Mouse (Mus musculus): ENCODE results near the gene Atp4a. TPM values are rescaled to one million over a fixed set of nuclear protein-coding genes. Genes with fewer than 3 reads are reported as not detected.

The Atp4a gene
- 0.13 and 0.69 TPM in 2 replicates for polyA plus RNA-seq (2015; fragmentation: Nextera tagmentation; extraction: Ambion mirVana)

DNA sequence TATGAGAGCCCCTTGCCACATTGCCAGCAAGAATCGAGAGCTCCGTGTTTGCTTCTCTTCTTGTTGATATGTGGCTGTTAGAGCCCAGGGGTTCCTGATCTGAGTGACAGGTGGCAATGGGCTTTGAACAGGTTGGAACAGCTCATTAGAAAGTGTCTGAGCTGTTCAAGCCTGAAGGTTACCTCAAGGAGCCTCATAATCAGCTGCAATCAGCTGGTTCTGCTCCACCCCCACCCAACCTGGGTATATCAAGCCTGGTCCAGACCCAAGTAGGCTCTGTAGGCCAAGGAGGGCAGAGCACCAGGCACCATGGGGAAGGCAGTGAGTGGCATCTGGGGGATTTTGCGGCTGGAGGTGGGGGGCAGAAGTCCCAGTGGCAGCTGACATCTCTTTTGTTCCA, at the start of gene Atp4a:
TSS of gene Atp4a (plus strand) at position 268 of the 400 bp plus-strand sequence.

DNA sequence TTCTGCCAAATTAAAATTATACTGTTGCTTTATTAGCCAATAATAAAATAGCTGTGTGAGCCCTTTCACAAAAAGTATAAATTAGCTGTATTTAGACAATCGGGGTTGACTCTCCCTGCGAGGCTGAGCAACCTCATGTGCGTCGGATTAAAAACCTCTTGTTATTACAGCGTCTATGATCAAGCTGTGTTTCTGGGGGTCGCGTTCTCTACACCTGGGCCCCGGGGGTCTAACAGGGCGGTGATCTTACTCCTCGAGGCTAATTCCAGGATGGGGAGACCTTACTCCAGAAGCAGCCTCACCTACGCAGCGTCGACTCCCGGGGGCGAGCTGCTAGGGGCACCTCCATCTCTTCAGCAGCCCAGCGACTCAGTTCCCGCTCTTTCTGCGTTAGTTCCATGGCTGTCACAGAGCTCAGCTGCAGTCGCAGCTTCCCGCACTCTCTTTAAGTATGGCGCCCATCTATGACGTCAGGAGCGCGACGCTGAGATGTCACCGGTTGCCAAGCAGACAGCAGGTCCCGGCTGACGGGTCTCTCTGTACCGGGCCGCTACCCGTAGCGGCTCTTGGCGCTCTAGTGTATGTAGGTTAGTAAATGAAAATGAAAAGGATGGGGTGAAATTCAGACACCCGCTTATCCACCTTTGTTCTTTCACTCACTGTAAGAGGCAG, 47.3 kb upstream of the Atp4a start, which contains the start of gene Haus5:
TSS of gene Haus5 (minus strand) at position 466 of the 672 bp plus-strand sequence.

GRCm38 (mm10) chr7:30671480-30671879, 40.5 kb upstream of the Atp4a start, which contains the start of gene Pmis2:
Pmis2 (minus strand) TSS chr7:30671605.

GRCm38 (mm10) chr7:30698589-30698988, 13.4 kb upstream of the Atp4a start, which contains the start of gene 2200002J24Rik:
2200002J24Rik (plus strand) TSS chr7:30698926.

GRCm38 (mm10) chr7:30729396-30730063, 17.5 kb downstream of the Atp4a start, which contains the start of gene Tmem147:
Tmem147 (minus strand) TSS chr7:30729540.

DNA sequence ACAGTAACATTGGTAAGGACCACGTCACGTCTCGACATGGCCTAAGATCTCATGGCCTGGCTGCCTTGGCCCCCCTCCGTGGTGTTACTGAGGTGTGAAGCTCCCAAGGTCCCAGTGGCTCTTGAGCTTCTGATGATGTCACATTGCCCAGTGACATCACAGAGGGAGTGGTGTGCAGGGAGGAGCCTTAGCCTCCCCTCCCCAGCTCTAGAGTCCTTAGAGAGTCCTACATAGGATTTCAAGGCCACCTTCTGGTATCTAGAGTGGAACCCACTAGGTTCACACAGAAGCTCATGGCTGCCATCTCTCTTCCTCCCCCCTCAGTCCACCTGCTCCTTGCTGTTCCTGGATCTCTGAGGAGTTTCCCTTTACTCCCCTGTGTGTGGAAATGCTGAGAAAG, 31.6 kb downstream of the Atp4a start, which contains the start of gene Gapdhs:
TSS of gene Gapdhs (minus strand) at position 65 of the 400 bp plus-strand sequence.

GRCm38 (mm10) chr7:30751086-30751669, 39.2 kb downstream of the Atp4a start, which contains the start of gene Sbsn:
Sbsn (plus strand) TSS chr7:30751471.

DNA sequence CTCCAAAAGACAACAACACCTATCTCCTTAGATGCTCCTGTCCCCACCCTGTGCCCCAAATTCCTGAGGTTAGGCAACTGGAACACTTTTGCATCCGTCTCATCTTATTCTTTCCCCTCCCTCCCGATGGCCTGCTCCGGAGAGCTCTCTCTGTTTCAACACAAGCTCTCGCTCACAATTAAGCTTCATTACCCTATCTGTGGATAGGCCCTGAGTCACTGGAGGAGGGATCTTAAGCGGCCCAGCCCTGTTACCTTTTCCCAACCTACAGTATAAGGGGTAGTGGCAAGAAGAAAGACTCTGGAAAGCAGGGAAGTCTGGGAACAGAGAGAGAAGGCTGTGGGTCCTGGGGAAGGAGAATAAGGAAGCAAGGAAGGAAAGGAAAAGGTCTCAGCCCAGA, 51.4 kb downstream of the Atp4a start, which contains the start of gene Dmkn:
TSS of gene Dmkn (plus strand) at position 301 of the 400 bp plus-strand sequence.

Other genes with a start within 250 kb of the Atp4a start
- 0.21 and 0.36 TPM in 2 replicates for gene Prodh2, start 218.6 kb upstream of the Atp4a start, polyA plus RNA-seq (2015; fragmentation: Nextera tagmentation; extraction: Ambion mirVana)
- gene Arhgap33, start 177.1 kb upstream of the Atp4a start, polyA plus RNA-seq (2015; fragmentation: Nextera tagmentation; extraction: Ambion mirVana), result 2.5 and 2.6 TPM in 2 replicates
- gene Hspb6, start 160.0 kb upstream of the Atp4a start, polyA plus RNA-seq (2015; fragmentation: Nextera tagmentation; extraction: Ambion mirVana), result 391 and 404 TPM in 2 replicates
- gene Proser3, start 159.9 kb upstream of the Atp4a start, polyA plus RNA-seq (2015; fragmentation: Nextera tagmentation; extraction: Ambion mirVana), result 3.2 and 3.9 TPM in 2 replicates
- gene Lin37, start 152.4 kb upstream of the Atp4a start, polyA plus RNA-seq (2015; fragmentation: Nextera tagmentation; extraction: Ambion mirVana), result 21.1 and 25.6 TPM in 2 replicates
- 69.5 and 73.2 TPM in 2 replicates for gene U2af1l4, start 148.9 kb upstream of the Atp4a start, polyA plus RNA-seq (2015; fragmentation: Nextera tagmentation; extraction: Ambion mirVana)
- gene Gm49396, start 148.9 kb upstream of the Atp4a start, polyA plus RNA-seq (2015; fragmentation: Nextera tagmentation; extraction: Ambion mirVana), result 2.7 and 2.8 TPM in 2 replicates
- 114 and 127 TPM in 2 replicates for gene Psenen, start 148.6 kb upstream of the Atp4a start, polyA plus RNA-seq (2015; fragmentation: Nextera tagmentation; extraction: Ambion mirVana)
- gene Igflr1, start 146.8 kb upstream of the Atp4a start, polyA plus RNA-seq (2015; fragmentation: Nextera tagmentation; extraction: Ambion mirVana), result 1.1 and 1.6 TPM in 2 replicates
- gene Kmt2b, start 123.5 kb upstream of the Atp4a start, polyA plus RNA-seq (2015; fragmentation: Nextera tagmentation; extraction: Ambion mirVana), result 4.8 TPM in 2 replicates
- gene Zbtb32, start 113.3 kb upstream of the Atp4a start, polyA plus RNA-seq (2015; fragmentation: Nextera tagmentation; extraction: Ambion mirVana), result 2.4 and 3.5 TPM in 2 replicates
- 1,486 and 1,535 TPM in 2 replicates for gene Upk1a, start 99.4 kb upstream of the Atp4a start, polyA plus RNA-seq (2015; fragmentation: Nextera tagmentation; extraction: Ambion mirVana)
- 1,042 and 1,083 TPM in 2 replicates for gene Cox6b1, start 86.1 kb upstream of the Atp4a start, polyA plus RNA-seq (2015; fragmentation: Nextera tagmentation; extraction: Ambion mirVana)
- gene Etv2, start 76.4 kb upstream of the Atp4a start, polyA plus RNA-seq (2015; fragmentation: Nextera tagmentation; extraction: Ambion mirVana), result not detected in 2 replicates
- gene Rbm42, start 61.9 kb upstream of the Atp4a start, polyA plus RNA-seq (2015; fragmentation: Nextera tagmentation; extraction: Ambion mirVana), result 87.7 and 91.8 TPM in 2 replicates
- 10.3 and 11.1 TPM in 2 replicates for gene Haus5, start 47.2 kb upstream of the Atp4a start, polyA plus RNA-seq (2015; fragmentation: Nextera tagmentation; extraction: Ambion mirVana)
- not detected in 2 replicates for gene Pmis2, start 40.6 kb upstream of the Atp4a start, polyA plus RNA-seq (2015; fragmentation: Nextera tagmentation; extraction: Ambion mirVana)
- 0.39 TPM in 1 of 2 replicates, not detected in the other for gene 2200002J24Rik, start 13.3 kb upstream of the Atp4a start, polyA plus RNA-seq (2015; fragmentation: Nextera tagmentation; extraction: Ambion mirVana)
- 155 and 184 TPM in 2 replicates for gene Tmem147, start 17.3 kb downstream of the Atp4a start, polyA plus RNA-seq (2015; fragmentation: Nextera tagmentation; extraction: Ambion mirVana)
- 0.12 TPM in 1 of 2 replicates, not detected in the other for gene Gapdhs, start 31.5 kb downstream of the Atp4a start, polyA plus RNA-seq (2015; fragmentation: Nextera tagmentation; extraction: Ambion mirVana)
- 13.6 and 17.0 TPM in 2 replicates for gene Sbsn, start 39.3 kb downstream of the Atp4a start, polyA plus RNA-seq (2015; fragmentation: Nextera tagmentation; extraction: Ambion mirVana)
- gene Dmkn, start 51.5 kb downstream of the Atp4a start, polyA plus RNA-seq (2015; fragmentation: Nextera tagmentation; extraction: Ambion mirVana), result 97.2 and 160 TPM in 2 replicates
- gene Krtdap, start 75.7 kb downstream of the Atp4a start, polyA plus RNA-seq (2015; fragmentation: Nextera tagmentation; extraction: Ambion mirVana), result 135 and 161 TPM in 2 replicates
- gene Ffar2, start 111.6 kb downstream of the Atp4a start, polyA plus RNA-seq (2015; fragmentation: Nextera tagmentation; extraction: Ambion mirVana), result not detected in 2 replicates
- gene Ffar3, start 144.0 kb downstream of the Atp4a start, polyA plus RNA-seq (2015; fragmentation: Nextera tagmentation; extraction: Ambion mirVana), result not detected in 2 replicates
- not detected in 2 replicates for gene Ffar1, start 149.4 kb downstream of the Atp4a start, polyA plus RNA-seq (2015; fragmentation: Nextera tagmentation; extraction: Ambion mirVana)
- gene Cd22, start 168.1 kb downstream of the Atp4a start, polyA plus RNA-seq (2015; fragmentation: Nextera tagmentation; extraction: Ambion mirVana), result 0.11 TPM in 1 of 2 replicates, not detected in the other
- gene Mag, start 202.7 kb downstream of the Atp4a start, polyA plus RNA-seq (2015; fragmentation: Nextera tagmentation; extraction: Ambion mirVana), result 0.31 and 0.47 TPM in 2 replicates
- gene Hamp2, start 212.5 kb downstream of the Atp4a start, polyA plus RNA-seq (2015; fragmentation: Nextera tagmentation; extraction: Ambion mirVana), result not detected in 2 replicates
- gene Hamp, start 231.8 kb downstream of the Atp4a start, polyA plus RNA-seq (2015; fragmentation: Nextera tagmentation; extraction: Ambion mirVana), result not detected in 2 replicates
- gene Usf2, start 244.6 kb downstream of the Atp4a start, polyA plus RNA-seq (2015; fragmentation: Nextera tagmentation; extraction: Ambion mirVana), result 10.2 and 11.0 TPM in 2 replicates

Measured in urinary bladder, postnatal 0 days (tissue).